Mouse (Mus musculus) megakaryocyte, embryonic 14.5 days (primary cell): ENCODE results near the gene Gngt2.

Experiments
- FLI1 ChIP-seq: IDR thresholded peaks from 2 replicates; pipeline ENCODE4 v1.6.1; 2012; ENCODE audit warnings: low read length, inconsistent platforms, mixed read lengths
- GATA1 ChIP-seq: IDR thresholded peaks from 3 replicates; pipeline ENCODE4 v1.6.1; 2012; ENCODE audit warnings: mixed read lengths, low read length, inconsistent platforms, borderline replicate concordance

DNA sequence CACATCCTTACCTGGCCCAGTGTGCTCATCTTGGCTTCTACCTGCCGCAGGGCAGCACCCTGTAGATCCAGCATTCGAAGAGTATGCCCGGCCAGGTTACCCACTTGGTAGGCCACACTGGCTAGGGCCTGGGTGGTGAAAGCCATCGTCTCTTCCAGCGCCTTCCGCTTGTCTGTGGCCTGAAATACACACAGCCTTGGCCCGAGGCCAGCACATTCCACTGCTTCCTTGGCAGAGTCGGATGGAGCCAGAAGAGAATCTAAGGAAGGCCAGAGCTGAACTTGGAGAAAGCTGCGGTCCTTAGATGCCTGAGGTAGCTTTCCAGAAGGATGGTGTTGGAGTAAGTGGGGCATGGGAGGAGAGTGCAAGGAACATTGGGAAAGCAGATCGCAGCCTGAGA lies at the start of gene Gngt2:
- TF ChIP-seq GATA1 (no peak), FLI1 (no peak)
